Mouse (Mus musculus) embryonic fibroblast, embryonic 13.5 days (primary cell): ENCODE results near the gene Gm30083.

Experiments used
- CTCF ChIP-seq: IDR thresholded peaks from 2 replicates; pipeline ENCODE4 v1.5.1; 2011; ENCODE audit warnings: mild to moderate bottlenecking, control low read depth, low read length, moderate library complexity, borderline replicate concordance; ENCODE audit not compliant: insufficient read depth
- POLR2A ChIP-seq: IDR thresholded peaks from 2 replicates; pipeline ENCODE4 v1.6.1; 2011; ENCODE audit warnings: low read depth, mild to moderate bottlenecking, control low read depth, low read length, moderate library complexity

DNA sequence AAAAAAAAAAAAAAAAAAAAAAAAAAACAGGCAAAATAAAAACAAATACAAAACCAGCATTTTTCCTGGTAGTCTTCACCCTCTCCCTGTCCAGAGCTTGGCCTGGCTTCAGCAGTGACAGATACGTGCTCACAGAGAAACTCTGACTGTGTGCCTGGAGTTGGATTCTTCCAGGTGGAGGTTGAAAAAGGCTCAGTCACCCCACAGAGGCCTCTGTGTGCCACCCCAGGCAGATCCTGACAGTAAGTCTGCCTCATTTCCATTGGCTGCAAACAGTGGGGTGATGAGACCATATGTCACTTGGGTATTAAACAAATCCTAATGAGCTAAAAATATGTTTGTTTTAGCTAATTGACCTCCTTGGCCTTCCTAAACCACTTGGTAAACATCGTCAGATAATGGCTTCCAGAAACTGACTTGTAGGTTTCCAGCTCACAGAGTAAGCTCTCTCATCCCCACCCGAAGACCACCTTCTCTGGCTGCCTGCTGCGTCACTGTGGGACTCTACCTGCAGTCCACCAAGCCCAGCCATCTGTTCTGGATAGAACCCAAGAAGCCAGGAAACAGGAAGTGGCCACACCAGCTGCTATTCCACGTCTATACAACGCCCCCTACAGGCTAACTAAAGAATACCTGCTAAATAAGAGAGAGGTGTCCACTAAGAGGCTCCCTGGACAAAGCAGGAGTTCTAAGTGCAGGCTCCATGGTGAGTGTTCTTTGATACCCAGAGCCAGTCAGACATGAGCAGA lies 62.6 kb downstream of the Gm30083 start:
- TF ChIP-seq CTCF, result no peak
- TF ChIP-seq POLR2A, result no peak
